In genomic region chr7:65644643-65645351, GRCm38 (mm10) we compare ENCODE assay signal across 8 mouse cellular contexts. TPM values are rescaled to one million over a fixed set of nuclear protein-coding genes. Genes with fewer than 3 reads are reported as not detected.
DNase-seq lines count a peak whose midpoint lies in the region; ATAC-seq lines count a peak whose summit lies in the region.

Tarsl2 (plus strand) TSS chr7:65644898.

- under 1% methylated on average over 49 of the region's 64 CpGs for WGBS in hindbrain, embryonic 11.5 days

- peak; percentile 98 for ATAC-seq in hindbrain, embryonic 11.5 days (ENCODE audit: low FRiP score)

- H3K4me1 ChIP-seq in hindbrain, embryonic 11.5 days (replicated peaks; ENCODE audit: control insufficient read depth, insufficient read depth, low read length): no peaks in the 10 kb centered on the region

- peak within 1 kb of the TSS; percentile 54 for H3K4me3 ChIP-seq in hindbrain, embryonic 11.5 days (ENCODE audit: low read depth, low read length)

- peak within 1 kb of the TSS; percentile 61 for H3K27ac ChIP-seq in hindbrain, embryonic 11.5 days (ENCODE audit: low read depth, low read length)

- peak; percentile 99 for DNase-seq in Muller cell, postnatal 12 days (ENCODE audit: inconsistent ontology term)
- DNase-seq in cerebellum, adult 9-11 months: peak; percentile 97
- peak; percentile 92 to 96 for DNase-seq in frontal cortex, adult 2 months (ENCODE audit: extremely low spot score in 1 of 2, low spot score in 1 of 2)
- DNase-seq in hindbrain, embryonic 11.5 days (ENCODE audit: low spot score): peak; percentile 96
- peak; percentile 93 to 96 for DNase-seq in layer of hippocampus, postnatal 10 days (ENCODE audit: low spot score in 2 of 2)
- peak; percentile 97 for DNase-seq in lung, postnatal 10 days
- peak; percentile 96 for DNase-seq in ovary, postnatal 36 days (ENCODE audit: low spot score)
- DNase-seq in thymus, postnatal 25 days: peak; percentile 99

- no peaks in the 10 kb centered on the region for H3K36me3 ChIP-seq in hindbrain, embryonic 11.5 days (ENCODE audit: control insufficient read depth, insufficient read depth, low read length)

- H3K9ac ChIP-seq in hindbrain, embryonic 11.5 days (ENCODE audit: low read depth, low read length): peak within 1 kb of the TSS; percentile 69

- peaks cover 4% of the 10 kb centered on the region; the same call in 1 of the 2 replicates for H3K27me3 ChIP-seq in hindbrain, embryonic 11.5 days (ENCODE audit: control insufficient read depth, insufficient read depth, low read length)

- no peaks in the 10 kb centered on the region for H3K9me3 ChIP-seq in hindbrain, embryonic 11.5 days (ENCODE audit: control insufficient read depth, low read length)

- H3K4me2 ChIP-seq in hindbrain, embryonic 11.5 days (replicated peaks; ENCODE audit: low read depth, low read length): peak within 1 kb of the TSS; percentile 81

RNA-seq across cellular contexts. Expression of gene Tarsl2, which starts in this region (rescaled TPM):
- 17.5 and 18.8 TPM in 2 replicates for polyA plus RNA-seq in frontal cortex, adult 2 months (2012; rRNA removed)
- 11.4 and 13.4 TPM in 2 replicates for polyA plus RNA-seq in hindbrain, embryonic 11.5 days (2014; fragmentation: Nextera tagmentation; extraction: Ambion mirVana)
- total RNA-seq in layer of hippocampus, postnatal 10 days (2021): 10 to 100 TPM; 40.7 to 40.8 TPM

Comparison
In these comparisons a context has a peak if more than half of its experiments do, and no peak if none do; other contexts are left out.
1. Peak in every context shown above with its lines: DNase-seq, ATAC-seq, H3K4me3 ChIP-seq and H3K27ac ChIP-seq.